In genomic region chr9:60876085-60876484, GRCm38 (mm10) we compare ENCODE assay signal across 16 mouse cellular contexts.
"Had no signal": no experiment of that assay in that cellular context is flagged by ENCODE, and none has a peak within 500 bp of the region (broad histone marks: within the 10 kb centered on the region; RNA-seq: fewer than 3 reads in every experiment).

No protein-coding gene starts in this region.

- H3K9me3 ChIP-seq: limb, embryonic 15.5 days; liver, embryonic 13.5 days; lung, embryonic 15.5 days; megakaryocyte, embryonic 14.5 days; stomach, embryonic 15.5 days had no signal

- DNase-seq: kidney, adult 11 months; kidney, adult 9 months; kidney, postnatal 36 days; layer of hippocampus, adult 9-11 months; layer of hippocampus, postnatal 36 days; liver, embryonic 13.5 days; liver, postnatal 0 days; lung, postnatal 14 days; right cerebral cortex, postnatal 14 days; thymus, postnatal 4 days had no signal

- H3K27me3 ChIP-seq: limb, embryonic 15.5 days; liver, embryonic 13.5 days; lung, embryonic 15.5 days; stomach, embryonic 15.5 days had no signal

- ATAC-seq: liver, postnatal 0 days had no signal

- H3K4me3 ChIP-seq: limb, embryonic 15.5 days; liver, embryonic 13.5 days; lung, embryonic 15.5 days; stomach, embryonic 15.5 days had no signal

- H3K27ac ChIP-seq: kidney, postnatal 0 days; limb, embryonic 15.5 days; liver, embryonic 13.5 days; lung, embryonic 15.5 days; macrophage; stomach, embryonic 15.5 days had no signal

- H3K36me3 ChIP-seq: liver, embryonic 13.5 days had no signal

- H3K4me1 ChIP-seq: limb, embryonic 15.5 days; liver, embryonic 13.5 days; megakaryocyte, embryonic 14.5 days; stomach, embryonic 15.5 days had no signal

- H3K9ac ChIP-seq: limb, embryonic 15.5 days; liver, embryonic 13.5 days; liver, postnatal 0 days; lung, embryonic 15.5 days; stomach, embryonic 15.5 days had no signal

- H3K4me2 ChIP-seq: limb, embryonic 15.5 days; liver, embryonic 13.5 days; lung, embryonic 15.5 days; stomach, embryonic 15.5 days had no signal
